Mouse (Mus musculus) stomach, postnatal 0 days (tissue): Measurements from ENCODE around the gene Tgfb1.

Experiments
- CTCF ChIP-seq: IDR thresholded peaks from 2 replicates; pipeline ENCODE4 v1.5.1; 2016; ENCODE audit warnings: antibody characterized with exemption, low read depth, mild to moderate bottlenecking, moderate library complexity
- EP300 ChIP-seq: optimal IDR thresholded peaks from 2 replicates; pipeline ENCODE3; 2016; ENCODE audit warnings: antibody characterized with exemption

DNA sequence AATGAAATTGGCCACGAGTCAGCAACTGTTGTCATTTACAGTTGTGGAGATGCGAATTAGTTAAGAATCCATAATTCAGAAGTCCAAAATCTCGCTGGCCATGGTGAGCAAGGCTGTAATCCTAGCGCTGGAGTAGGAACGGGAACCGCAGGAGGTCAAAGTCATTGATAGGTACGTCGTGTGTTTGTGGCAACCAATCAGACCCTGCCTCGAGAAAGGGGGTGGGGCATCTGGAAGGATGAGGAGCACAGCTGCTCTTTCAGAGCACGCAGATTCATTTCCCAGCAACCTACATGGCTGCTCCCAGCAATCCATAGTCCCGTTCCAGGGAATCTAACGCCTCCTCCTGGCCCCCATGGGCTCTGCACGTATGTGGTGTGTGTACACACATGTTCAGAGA, 13.0 kb downstream of the Tgfb1 start:
- TF ChIP-seq CTCF: no peak
- no peak for TF ChIP-seq EP300
